Mouse (Mus musculus): ENCODE data around the gene Emsy.

DNA sequence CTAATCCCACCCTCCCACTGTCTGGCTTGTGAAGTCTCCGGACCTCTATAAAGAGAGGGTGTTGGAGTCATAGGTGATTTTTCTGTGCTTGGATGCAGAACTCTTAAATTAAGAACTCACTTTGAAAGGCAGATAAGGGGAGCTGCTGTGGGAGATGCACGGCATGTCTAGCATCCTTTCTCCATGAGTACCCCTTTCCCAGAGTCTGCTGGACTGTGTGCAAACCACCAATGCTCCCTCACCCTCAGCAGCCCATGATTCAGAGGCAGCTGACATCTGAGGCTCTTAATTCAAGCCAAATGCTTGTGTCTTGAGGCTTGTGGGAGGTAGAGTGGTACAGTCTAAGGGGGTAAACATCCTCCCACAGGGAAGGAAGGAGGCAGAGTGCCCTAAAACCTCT lies 115.7 kb downstream of the Emsy start:
- TF ChIP-seq CTCF (IDR thresholded peaks at IDR 0.05; ENCODE audit: extremely low read depth, insufficient read length, insufficient replicate concordance, low read depth, low read length) (no peak), POLR2A (IDR thresholded peaks at IDR 0.05; ENCODE audit: low read depth, low read length) (no peak)
